Mouse (Mus musculus): ENCODE measurements around the gene Tnip1. TPM values are rescaled to one million over a fixed set of nuclear protein-coding genes. Genes with fewer than 3 reads are reported as not detected.
"Not testable (repeated sequence)": the region's sequence is repeated elsewhere in the genome, so short reads cannot be mapped to it uniquely, and the experiment has no call there.

Gene Tnip1
- polyA plus RNA-seq, 1 experiment = 16.0 TPM

GRCm38 (mm10) chr11:54905086-54905485, 57.6 kb downstream of the Tnip1 start:
- TF ChIP-seq CTCF (IDR thresholded peaks at IDR 0.05; ENCODE audit: borderline replicate concordance, extremely low read depth, insufficient read depth, insufficient read length) (no peak), POLR2A (IDR thresholded peaks at IDR 0.05; ENCODE audit: borderline replicate concordance, extremely low read depth, insufficient read depth, insufficient read length, poor library complexity, severe bottlenecking) (no peak)
- no peak for DNase-seq (ENCODE audit: low read depth)

DNA sequence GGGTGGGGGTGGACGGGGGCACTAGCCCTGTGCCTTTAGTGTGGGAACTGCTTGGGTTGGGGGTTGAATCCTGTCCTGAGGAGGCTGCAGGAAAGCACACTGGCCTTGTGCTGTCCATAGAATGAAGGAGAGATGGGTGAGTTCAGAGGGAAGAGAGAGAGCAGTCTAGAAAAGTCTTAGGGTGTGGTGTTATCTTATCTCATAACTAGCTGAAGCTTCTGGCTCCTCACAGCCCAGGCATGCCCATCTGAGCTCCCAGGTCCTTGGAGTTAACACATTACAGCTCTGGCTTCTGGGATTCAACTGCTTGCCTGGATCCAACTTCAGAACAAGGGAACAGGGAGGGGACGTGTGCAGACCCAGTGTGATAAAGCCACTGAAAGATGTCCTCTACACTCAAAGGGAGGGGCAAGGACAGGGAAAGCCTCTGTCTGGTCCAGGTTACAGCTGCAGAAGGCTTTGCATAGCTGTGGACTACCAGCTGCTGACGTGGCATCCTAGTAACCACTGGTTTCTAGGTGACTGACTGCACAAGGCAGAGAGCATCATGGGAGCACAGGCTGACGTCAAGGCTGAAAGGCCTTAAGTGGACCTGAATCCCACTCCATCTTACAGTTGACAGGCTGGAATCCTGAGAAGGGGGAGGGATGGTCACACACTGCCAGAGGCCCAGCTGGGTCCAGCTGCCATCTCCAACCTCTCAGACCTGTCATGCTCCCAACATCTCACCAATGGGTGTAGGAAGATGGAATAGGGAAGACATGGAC, 58.6 kb downstream of the Tnip1 start:
- TF ChIP-seq CTCF (IDR thresholded peaks at IDR 0.05; ENCODE audit: borderline replicate concordance, extremely low read depth, insufficient read depth, insufficient read length) = no peak
- no peak for TF ChIP-seq POLR2A (IDR thresholded peaks at IDR 0.05; ENCODE audit: borderline replicate concordance, extremely low read depth, insufficient read depth, insufficient read length, poor library complexity, severe bottlenecking)
- DNase-seq (ENCODE audit: low read depth) = peak; percentile 40

GRCm38 (mm10) chr11:54903339-54903738, 59.4 kb downstream of the Tnip1 start:
- TF ChIP-seq POLR2A (IDR thresholded peaks at IDR 0.05; ENCODE audit: borderline replicate concordance, extremely low read depth, insufficient read depth, insufficient read length, poor library complexity, severe bottlenecking) = no peak
- TF ChIP-seq CTCF (IDR thresholded peaks at IDR 0.05; ENCODE audit: borderline replicate concordance, extremely low read depth, insufficient read depth, insufficient read length) = no peak
- no peak for DNase-seq (ENCODE audit: low read depth)

GRCm38 (mm10) chr11:54902333-54903323, 60.1 kb downstream of the Tnip1 start, which contains the start of gene Gpx3:
Gene Gpx3 (plus strand): TSS chr11:54902453.
- peak; percentile 83 for DNase-seq (ENCODE audit: low read depth)
- TF ChIP-seq CTCF (IDR thresholded peaks at IDR 0.05; ENCODE audit: borderline replicate concordance, extremely low read depth, insufficient read depth, insufficient read length) (no peak), POLR2A (IDR thresholded peaks at IDR 0.05; ENCODE audit: borderline replicate concordance, extremely low read depth, insufficient read depth, insufficient read length, poor library complexity, severe bottlenecking) (no peak)

- no peak for TF ChIP-seq CTCF (IDR thresholded peaks at IDR 0.05; ENCODE audit: borderline replicate concordance, extremely low read depth, insufficient read depth, insufficient read length)
- TF ChIP-seq POLR2A (IDR thresholded peaks at IDR 0.05; ENCODE audit: borderline replicate concordance, extremely low read depth, insufficient read depth, insufficient read length, poor library complexity, severe bottlenecking) = no peak
- DNase-seq (ENCODE audit: low read depth) = no peak
Observed at GRCm38 (mm10) chr11:54899657-54900056, 63.1 kb downstream of the Tnip1 start.

DNA sequence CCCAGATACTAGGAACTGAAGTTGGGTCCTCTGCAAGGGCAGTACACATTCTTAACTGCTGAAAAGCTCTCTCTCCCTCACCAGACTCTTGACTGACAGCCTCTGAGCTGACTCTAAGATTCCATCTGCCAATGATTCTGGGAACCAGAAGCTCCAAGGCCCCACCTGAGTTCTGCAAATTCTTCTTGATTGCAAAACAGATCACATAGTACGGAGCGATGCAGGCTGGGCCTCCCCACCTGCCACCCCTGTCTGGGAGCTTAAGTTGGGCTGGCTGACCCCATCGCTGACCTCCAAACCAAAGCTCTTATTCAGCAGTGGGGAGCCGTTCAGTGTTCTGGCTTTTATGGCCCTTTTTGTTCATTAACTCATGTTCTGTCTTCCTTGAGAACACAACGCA, 65.2 kb downstream of the Tnip1 start:
- TF ChIP-seq POLR2A (IDR thresholded peaks at IDR 0.05; ENCODE audit: borderline replicate concordance, extremely low read depth, insufficient read depth, insufficient read length, poor library complexity, severe bottlenecking) (no peak), CTCF (IDR thresholded peaks at IDR 0.05; ENCODE audit: borderline replicate concordance, extremely low read depth, insufficient read depth, insufficient read length) (no peak)
- no peak for DNase-seq (ENCODE audit: low read depth)

DNA sequence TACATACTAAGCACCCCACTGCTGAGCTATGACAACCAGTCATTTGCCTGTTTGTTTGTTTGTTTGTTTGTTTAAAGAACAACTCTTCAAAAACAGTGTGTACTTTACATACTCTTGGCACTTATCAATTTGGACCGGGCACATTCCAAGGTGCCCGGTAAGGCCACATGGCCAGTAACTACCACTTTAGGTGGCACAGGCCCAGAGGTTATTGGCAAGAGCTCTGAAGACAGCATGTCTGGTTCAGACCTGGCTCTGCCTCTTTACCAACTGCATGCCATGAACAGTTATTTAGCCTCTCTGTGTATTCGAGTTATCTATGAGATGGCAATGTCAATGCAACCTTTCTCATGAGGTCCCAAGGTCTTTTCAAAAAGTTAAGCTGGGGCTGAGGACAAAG, 66.1 kb downstream of the Tnip1 start:
- DNase-seq (ENCODE audit: low read depth) = not testable (repeated sequence)

DNA sequence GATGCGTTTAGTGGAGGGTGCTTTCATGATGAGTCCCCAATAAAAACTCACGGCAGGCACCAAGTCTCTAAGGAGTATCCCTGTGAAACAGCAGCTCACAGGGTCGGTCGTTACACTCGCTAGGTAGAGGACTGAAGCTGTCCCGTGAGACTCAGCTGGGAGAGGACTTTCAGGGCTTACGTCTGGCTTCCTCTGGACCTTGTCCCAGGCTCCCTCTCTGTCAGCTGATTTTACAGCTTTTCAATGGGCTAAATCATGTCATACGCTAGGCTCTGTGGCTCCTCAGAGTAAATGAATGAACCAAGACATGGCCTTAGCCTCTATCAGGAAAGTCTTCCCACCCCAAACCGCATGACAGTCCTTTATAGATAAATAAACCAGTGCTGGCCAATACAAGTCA, 68.1 kb downstream of the Tnip1 start:
- no peak for DNase-seq (ENCODE audit: low read depth)
- TF ChIP-seq POLR2A (IDR thresholded peaks at IDR 0.05; ENCODE audit: borderline replicate concordance, extremely low read depth, insufficient read depth, insufficient read length, poor library complexity, severe bottlenecking) (no peak), CTCF (IDR thresholded peaks at IDR 0.05; ENCODE audit: borderline replicate concordance, extremely low read depth, insufficient read depth, insufficient read length) (no peak)

DNA sequence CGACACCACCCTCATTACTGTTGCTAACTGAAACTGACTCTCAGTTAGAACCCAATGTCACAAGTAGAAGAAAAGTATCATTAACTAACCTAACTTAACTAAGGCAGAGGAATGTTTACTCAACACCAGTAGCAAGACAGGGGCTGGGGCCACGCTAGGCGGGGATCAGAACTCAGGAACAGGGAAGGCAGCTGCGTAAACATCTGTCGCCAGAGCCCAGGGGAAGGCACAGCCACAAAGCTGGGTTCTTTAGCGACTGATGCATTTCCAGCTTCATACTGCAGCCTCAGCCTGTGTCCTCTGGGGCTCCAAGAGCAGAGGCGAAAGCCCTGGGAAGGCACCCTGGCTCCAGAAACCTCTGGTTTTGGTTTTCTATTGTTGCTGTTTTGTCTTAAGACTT, 70.6 kb downstream of the Tnip1 start:
- DNase-seq (ENCODE audit: low read depth) = no peak
- TF ChIP-seq POLR2A (IDR thresholded peaks at IDR 0.05; ENCODE audit: borderline replicate concordance, extremely low read depth, insufficient read depth, insufficient read length, poor library complexity, severe bottlenecking) (no peak), CTCF (IDR thresholded peaks at IDR 0.05; ENCODE audit: borderline replicate concordance, extremely low read depth, insufficient read depth, insufficient read length) (no peak)

GRCm38 (mm10) chr11:54891341-54891740, 71.4 kb downstream of the Tnip1 start:
- DNase-seq (ENCODE audit: low read depth) = no peak
- no peak for TF ChIP-seq CTCF (IDR thresholded peaks at IDR 0.05; ENCODE audit: borderline replicate concordance, extremely low read depth, insufficient read depth, insufficient read length)
- TF ChIP-seq POLR2A (IDR thresholded peaks at IDR 0.05; ENCODE audit: borderline replicate concordance, extremely low read depth, insufficient read depth, insufficient read length, poor library complexity, severe bottlenecking) = no peak

- TF ChIP-seq POLR2A (IDR thresholded peaks at IDR 0.05; ENCODE audit: borderline replicate concordance, extremely low read depth, insufficient read depth, insufficient read length, poor library complexity, severe bottlenecking) = no peak
- no peak for TF ChIP-seq CTCF (IDR thresholded peaks at IDR 0.05; ENCODE audit: borderline replicate concordance, extremely low read depth, insufficient read depth, insufficient read length)
Observed at GRCm38 (mm10) chr11:54887927-54888326, 74.8 kb downstream of the Tnip1 start.

More at GRCm38 (mm10) chr11:54887927-54888326, 74.8 kb downstream of the Tnip1 start:
- DNase-seq (ENCODE audit: low read depth) = no peak

Data from brain, embryonic 14.5 days (tissue).